Mouse (Mus musculus): ENCODE data around the gene Hdac10.

Hdac10 gene

GRCm38 (mm10) chr15:89122649-89123366, 5.7 kb downstream of the Hdac10 start, which contains the start of gene Tubgcp6:
TSS of gene Tubgcp6 (minus strand) at chr15:89123112.
- DNase-seq (ENCODE audit: low read depth, low spot score), result peak; percentile 94
- Histone ChIP-seq H3K36me3 (ENCODE audit: control insufficient read depth, insufficient read depth, low read length, poor library complexity, severe bottlenecking) (peaks cover 11% of the 10 kb centered on the region; the same call in 1 of the 2 replicates), H3K27me3 (ENCODE audit: control insufficient read depth, insufficient read depth, low read length, poor library complexity, severe bottlenecking) (no peaks in the 10 kb centered on the region)

GRCm38 (mm10) chr15:89118007-89118406, 10.5 kb downstream of the Hdac10 start:
- no peaks in the 10 kb centered on the region for H3K27me3 ChIP-seq (ENCODE audit: control insufficient read depth, insufficient read depth, low read length, poor library complexity, severe bottlenecking)
- H3K36me3 ChIP-seq (ENCODE audit: control insufficient read depth, insufficient read depth, low read length, poor library complexity, severe bottlenecking), result peaks cover 6% of the 10 kb centered on the region; the same call in 1 of the 2 replicates
- DNase-seq (ENCODE audit: low read depth, low spot score), result peak; percentile 83

GRCm38 (mm10) chr15:89110147-89110546, 18.4 kb downstream of the Hdac10 start:
- Histone ChIP-seq H3K36me3 (ENCODE audit: control insufficient read depth, insufficient read depth, low read length, poor library complexity, severe bottlenecking) (peaks cover 7% of the 10 kb centered on the region), H3K27me3 (ENCODE audit: control insufficient read depth, insufficient read depth, low read length, poor library complexity, severe bottlenecking) (no peaks in the 10 kb centered on the region)
- no peak for DNase-seq (ENCODE audit: low read depth, low spot score)

- DNase-seq (ENCODE audit: low read depth, low spot score), result no peak
- H3K27me3 ChIP-seq (ENCODE audit: control insufficient read depth, insufficient read depth, low read length, poor library complexity, severe bottlenecking), result no peaks in the 10 kb centered on the region
- H3K36me3 ChIP-seq (ENCODE audit: control insufficient read depth, insufficient read depth, low read length, poor library complexity, severe bottlenecking), result peaks cover 8% of the 10 kb centered on the region
These were observed 21.5 kb downstream of the Hdac10 start for GRCm38 (mm10) chr15:89106976-89107375.

GRCm38 (mm10) chr15:89106073-89106472, 22.4 kb downstream of the Hdac10 start:
- no peak for DNase-seq (ENCODE audit: low read depth, low spot score)
- Histone ChIP-seq H3K36me3 (ENCODE audit: control insufficient read depth, insufficient read depth, low read length, poor library complexity, severe bottlenecking) (peaks cover 9% of the 10 kb centered on the region), H3K27me3 (ENCODE audit: control insufficient read depth, insufficient read depth, low read length, poor library complexity, severe bottlenecking) (no peaks in the 10 kb centered on the region)

GRCm38 (mm10) chr15:89104425-89104824, 24.1 kb downstream of the Hdac10 start:
- DNase-seq (ENCODE audit: low read depth, low spot score), result no peak
- H3K36me3 ChIP-seq (ENCODE audit: control insufficient read depth, insufficient read depth, low read length, poor library complexity, severe bottlenecking), result peaks cover 9% of the 10 kb centered on the region; the same call in 1 of the 2 replicates

GRCm38 (mm10) chr15:89103921-89104320, 24.6 kb downstream of the Hdac10 start:
- no peak for DNase-seq (ENCODE audit: low read depth, low spot score)
- H3K36me3 ChIP-seq (ENCODE audit: control insufficient read depth, insufficient read depth, low read length, poor library complexity, severe bottlenecking), result peaks cover 9% of the 10 kb centered on the region; the same call in 1 of the 2 replicates
- H3K27me3 ChIP-seq (ENCODE audit: control insufficient read depth, insufficient read depth, low read length, poor library complexity, severe bottlenecking), result no peaks in the 10 kb centered on the region

More at GRCm38 (mm10) chr15:89104425-89104824, 24.1 kb downstream of the Hdac10 start:
- no peaks in the 10 kb centered on the region for H3K27me3 ChIP-seq (ENCODE audit: control insufficient read depth, insufficient read depth, low read length, poor library complexity, severe bottlenecking)

- no peak for DNase-seq (ENCODE audit: low read depth, low spot score)
- Histone ChIP-seq H3K36me3 (ENCODE audit: control insufficient read depth, insufficient read depth, low read length, poor library complexity, severe bottlenecking) (peaks cover 10% of the 10 kb centered on the region), H3K27me3 (ENCODE audit: control insufficient read depth, insufficient read depth, low read length, poor library complexity, severe bottlenecking) (no peaks in the 10 kb centered on the region)
These were observed 25.9 kb downstream of the Hdac10 start for GRCm38 (mm10) chr15:89102646-89103045.

GRCm38 (mm10) chr15:89100823-89101222, 27.7 kb downstream of the Hdac10 start:
- no peaks in the 10 kb centered on the region for H3K27me3 ChIP-seq (ENCODE audit: control insufficient read depth, insufficient read depth, low read length, poor library complexity, severe bottlenecking)
- H3K36me3 ChIP-seq (ENCODE audit: control insufficient read depth, insufficient read depth, low read length, poor library complexity, severe bottlenecking), result peaks cover 12% of the 10 kb centered on the region
- no peak for DNase-seq (ENCODE audit: low read depth, low spot score)

- DNase-seq (ENCODE audit: low read depth, low spot score), result no peak
- Histone ChIP-seq H3K27me3 (ENCODE audit: control insufficient read depth, insufficient read depth, low read length, poor library complexity, severe bottlenecking) (no peaks in the 10 kb centered on the region), H3K36me3 (ENCODE audit: control insufficient read depth, insufficient read depth, low read length, poor library complexity, severe bottlenecking) (peaks cover 14% of the 10 kb centered on the region)
These were observed 29.9 kb downstream of the Hdac10 start for GRCm38 (mm10) chr15:89098616-89099015.

- DNase-seq (ENCODE audit: low read depth, low spot score), result no peak
- Histone ChIP-seq H3K27me3 (ENCODE audit: control insufficient read depth, insufficient read depth, low read length, poor library complexity, severe bottlenecking) (no peaks in the 10 kb centered on the region), H3K36me3 (ENCODE audit: control insufficient read depth, insufficient read depth, low read length, poor library complexity, severe bottlenecking) (peaks cover 14% of the 10 kb centered on the region)
These were observed 31.1 kb downstream of the Hdac10 start for GRCm38 (mm10) chr15:89097450-89097849.

GRCm38 (mm10) chr15:89092181-89092580, 36.3 kb downstream of the Hdac10 start:
- Histone ChIP-seq H3K36me3 (ENCODE audit: control insufficient read depth, insufficient read depth, low read length, poor library complexity, severe bottlenecking) (peaks cover 9% of the 10 kb centered on the region), H3K27me3 (ENCODE audit: control insufficient read depth, insufficient read depth, low read length, poor library complexity, severe bottlenecking) (no peaks in the 10 kb centered on the region)

GRCm38 (mm10) chr15:89090662-89091061, 37.8 kb downstream of the Hdac10 start:
- no peaks in the 10 kb centered on the region for H3K27me3 ChIP-seq (ENCODE audit: control insufficient read depth, insufficient read depth, low read length, poor library complexity, severe bottlenecking)
- peaks cover 7% of the 10 kb centered on the region for H3K36me3 ChIP-seq (ENCODE audit: control insufficient read depth, insufficient read depth, low read length, poor library complexity, severe bottlenecking)
- no peak for DNase-seq (ENCODE audit: low read depth, low spot score)

More at GRCm38 (mm10) chr15:89092181-89092580, 36.3 kb downstream of the Hdac10 start:
- no peak for DNase-seq (ENCODE audit: low read depth, low spot score)

GRCm38 (mm10) chr15:89089248-89090051, 39.0 kb downstream of the Hdac10 start:
- no peak for DNase-seq (ENCODE audit: low read depth, low spot score)
- H3K27me3 ChIP-seq (ENCODE audit: control insufficient read depth, insufficient read depth, low read length, poor library complexity, severe bottlenecking), result no peaks in the 10 kb centered on the region
- peaks cover 4% of the 10 kb centered on the region for H3K36me3 ChIP-seq (ENCODE audit: control insufficient read depth, insufficient read depth, low read length, poor library complexity, severe bottlenecking)
